Mouse (Mus musculus) left cerebral cortex, adult 9 months (tissue): Measurements from ENCODE around the gene Cecr2.
"Not testable (repeated sequence)": the region's sequence is repeated elsewhere in the genome, so short reads cannot be mapped to it uniquely, and the experiment has no call there.

ENCODE experiments used
- DNase-seq, 2 experiments: peaks; one replicate each; pipeline ENCODE4 v3.0.0; 2022; ENCODE audit warnings: low spot score in 2 of 2

Cecr2 gene

DNA sequence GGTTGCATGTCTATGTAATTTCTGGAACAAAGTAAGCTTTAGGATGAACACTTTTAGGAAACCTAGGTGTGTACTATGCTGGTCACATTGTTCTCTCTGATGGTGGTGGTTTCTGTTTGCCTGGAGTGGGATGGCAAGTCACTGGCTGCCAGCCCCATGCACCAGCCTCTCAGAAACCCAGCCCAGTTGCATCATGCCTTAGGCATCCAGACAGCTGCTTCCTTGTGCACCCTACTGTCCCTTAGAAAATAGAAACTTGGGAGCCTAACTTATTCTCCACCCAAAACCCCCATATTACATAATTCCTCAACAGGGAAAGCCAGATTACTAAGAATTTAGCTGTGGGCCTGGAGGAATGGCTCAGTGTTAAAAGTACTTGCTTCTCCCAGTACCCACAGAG lies 105.9 kb downstream of the Cecr2 start:
- no peak for DNase-seq

DNA sequence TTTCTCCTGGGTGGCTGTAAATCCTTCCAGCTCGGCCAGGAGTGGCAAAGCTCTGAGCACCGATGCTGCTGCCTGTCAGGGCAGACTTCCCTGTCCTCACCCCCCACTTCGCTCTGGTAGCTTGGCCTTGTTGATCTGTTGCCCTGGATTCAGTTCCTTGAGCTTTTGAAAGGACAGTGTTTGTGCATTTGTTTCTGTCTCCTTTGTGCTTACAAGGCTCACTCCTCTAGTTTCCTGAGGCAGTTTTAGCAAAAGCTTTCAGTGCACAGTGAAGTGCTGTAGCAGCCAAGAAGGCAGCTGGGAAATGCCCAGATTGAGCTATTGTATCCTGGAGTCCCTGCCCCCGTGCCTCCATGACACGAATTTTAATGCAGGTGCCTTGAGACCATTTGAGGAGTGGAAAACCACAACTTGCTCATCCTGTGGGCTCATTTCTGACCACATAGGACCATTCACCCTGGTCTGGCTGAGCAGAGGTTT lies 107.0 kb downstream of the Cecr2 start, which contains the start of gene Slc25a18:
TSS of gene Slc25a18 (plus strand) at position 430 of the 480 bp plus-strand sequence.
- peak in 1 of 2 experiments; percentile 39 for DNase-seq

DNA sequence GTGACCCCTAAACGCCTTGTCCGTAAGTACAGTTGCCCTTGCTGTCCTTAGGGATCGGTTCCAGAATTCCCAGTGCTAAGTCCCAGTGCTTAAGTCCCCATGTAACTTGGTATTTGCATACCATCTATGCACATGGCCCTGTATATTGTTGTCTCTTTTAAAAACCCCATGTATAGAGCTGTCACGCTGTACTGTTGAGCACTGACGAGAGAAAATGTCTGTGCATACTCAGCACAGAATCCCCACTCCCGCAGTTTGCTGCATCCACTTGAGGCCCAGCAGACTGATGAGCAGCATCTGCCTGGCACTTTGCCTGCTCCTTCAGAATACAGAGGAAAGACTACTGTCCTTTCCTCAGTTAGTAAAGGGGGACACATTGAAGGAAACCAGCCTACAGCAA lies 107.6 kb downstream of the Cecr2 start:
- no peak for DNase-seq

DNA sequence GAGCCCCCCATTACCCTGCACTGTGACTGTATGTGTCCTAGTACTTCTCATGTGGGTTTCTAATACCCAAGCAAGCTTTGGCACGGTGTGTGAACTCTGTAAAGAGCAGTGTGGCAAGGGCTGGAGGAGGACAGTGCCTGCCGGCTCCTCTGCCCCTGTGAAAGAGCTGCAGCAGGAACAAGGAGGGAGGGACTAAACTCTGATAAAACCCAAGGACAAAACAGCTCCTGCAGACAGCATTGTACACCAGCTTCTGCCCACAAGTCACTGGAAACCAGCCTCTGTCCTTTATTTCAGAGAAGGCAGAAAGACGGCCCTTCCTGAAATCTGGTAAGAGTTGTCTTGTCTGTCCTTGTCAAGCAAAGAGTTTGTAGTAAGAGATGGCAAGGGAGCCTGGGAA lies 110.1 kb downstream of the Cecr2 start:
- DNase-seq, result no peak

DNA sequence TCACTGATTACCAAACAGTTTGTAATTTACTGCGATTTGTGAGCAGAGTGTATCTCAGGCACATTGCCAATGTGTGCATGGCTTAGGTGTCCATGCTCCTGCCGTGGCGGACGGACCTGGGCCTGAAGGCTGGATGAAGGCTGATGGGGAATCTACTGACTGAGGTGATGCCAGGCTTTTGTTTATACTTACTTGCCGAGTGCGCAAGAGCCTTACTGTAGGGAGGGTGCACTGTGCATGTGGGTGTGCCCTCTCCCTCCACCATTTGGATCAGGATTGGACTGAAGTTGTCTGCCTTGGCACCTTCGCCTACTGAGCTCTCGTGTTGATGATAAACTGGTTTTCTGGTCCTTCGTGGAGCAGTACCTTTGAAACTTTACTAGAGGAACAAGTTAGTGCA lies 111.4 kb downstream of the Cecr2 start:
- DNase-seq, result no peak

DNA sequence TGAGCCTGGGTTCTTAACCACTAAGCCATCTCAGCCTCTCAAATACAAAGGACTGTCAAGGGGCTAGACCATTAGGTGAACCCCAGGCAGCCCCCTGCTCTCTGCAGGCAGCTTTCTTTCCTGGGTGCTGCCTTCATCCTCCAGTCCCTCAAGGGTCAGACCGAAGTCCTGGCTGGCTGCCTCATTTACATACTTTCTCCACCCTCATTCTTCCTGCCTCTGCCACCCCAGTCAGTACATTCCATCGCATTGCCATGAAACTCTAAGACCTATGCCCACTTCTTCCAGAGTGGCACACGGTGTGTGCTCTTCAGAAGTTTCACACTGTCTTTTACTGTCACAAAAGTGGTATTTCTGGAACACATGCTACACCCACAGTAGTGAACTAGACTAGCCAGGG lies 112.1 kb downstream of the Cecr2 start:
- DNase-seq, result no peak

DNA sequence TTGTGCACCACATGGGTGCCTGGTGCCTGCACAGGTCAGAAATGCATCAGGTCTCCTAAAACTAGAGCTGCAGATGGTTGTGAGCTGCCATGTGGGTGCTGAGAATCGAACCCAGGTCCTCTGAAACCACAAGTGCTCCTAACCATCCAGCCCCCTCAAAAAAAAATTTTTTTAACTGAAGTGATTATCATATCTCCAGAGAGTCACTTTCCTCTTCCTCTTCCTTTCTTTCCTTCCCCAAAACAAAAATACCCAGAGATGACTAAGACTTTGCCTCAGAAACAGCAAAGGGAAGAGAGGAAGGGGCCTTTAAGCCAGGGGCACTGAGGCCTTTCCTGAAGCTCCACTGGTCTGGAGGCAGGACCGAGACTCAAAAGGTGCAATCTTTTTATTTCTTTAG lies 116.8 kb downstream of the Cecr2 start:
- DNase-seq, result no peak

DNA sequence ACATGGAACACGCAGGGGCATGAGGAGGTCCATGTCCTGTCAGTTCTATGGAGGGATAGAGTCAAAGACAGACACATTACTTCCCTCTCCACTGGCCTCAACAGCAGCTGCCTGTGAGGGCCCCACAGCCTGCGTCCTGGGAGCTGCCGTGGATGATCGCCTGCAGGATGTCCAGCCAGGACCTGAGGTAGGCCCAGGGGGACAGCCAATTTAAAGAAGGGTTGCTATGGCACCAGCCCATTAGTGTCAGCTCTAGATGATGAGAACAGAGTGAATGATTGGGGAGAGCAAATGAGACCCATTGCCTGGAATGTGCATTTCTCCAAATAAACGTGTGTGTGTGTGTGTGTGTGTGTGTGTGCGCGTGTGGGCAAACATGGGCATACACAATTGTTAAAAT lies 118.2 kb downstream of the Cecr2 start:
- no peak for DNase-seq

DNA sequence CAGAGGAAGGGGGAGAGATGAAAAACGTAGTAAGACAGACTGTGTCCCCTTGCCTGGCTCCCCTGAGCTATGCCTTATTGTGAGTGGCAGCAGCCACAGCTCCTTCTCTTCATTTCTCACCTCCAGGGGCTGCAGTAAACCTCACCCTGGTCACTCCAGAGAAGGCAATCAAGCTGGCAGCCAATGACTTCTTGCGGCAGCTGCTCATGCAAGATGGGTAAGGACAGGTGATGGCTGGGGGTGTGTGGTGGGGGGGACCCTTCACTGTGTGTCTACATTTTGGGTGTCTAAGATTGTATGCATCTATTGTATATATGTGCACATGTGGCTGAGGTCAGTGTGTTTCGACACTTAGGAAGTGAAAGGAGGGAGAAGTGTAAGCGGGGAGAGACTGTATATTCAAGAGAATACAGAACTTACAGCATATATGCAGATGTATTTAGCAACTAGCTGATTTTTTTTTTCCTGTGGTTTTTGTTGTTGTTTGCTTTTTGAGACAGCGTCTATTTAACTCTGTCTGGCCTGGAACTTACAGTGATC lies 122.0 kb downstream of the Cecr2 start:
- DNase-seq, result no peak

DNA sequence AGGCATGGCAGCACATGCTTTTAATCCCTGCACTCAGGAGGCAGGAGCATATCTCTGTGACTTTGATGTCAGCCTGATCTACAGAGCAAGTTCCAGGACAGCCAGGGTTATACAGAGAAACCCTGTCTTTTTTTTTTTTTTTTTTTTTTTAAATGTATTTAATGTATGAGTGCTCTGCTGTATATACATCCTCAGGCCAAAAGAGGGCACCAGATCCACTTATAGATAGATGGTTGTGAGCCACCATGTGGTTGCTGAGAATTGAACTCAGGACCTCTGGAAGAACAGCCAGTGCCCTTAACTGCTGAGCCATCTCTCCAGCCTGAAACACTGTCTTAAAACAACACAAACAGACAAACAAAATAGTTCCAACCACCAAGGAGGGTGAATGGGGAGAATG lies 122.7 kb downstream of the Cecr2 start:
- DNase-seq, result no peak

DNA sequence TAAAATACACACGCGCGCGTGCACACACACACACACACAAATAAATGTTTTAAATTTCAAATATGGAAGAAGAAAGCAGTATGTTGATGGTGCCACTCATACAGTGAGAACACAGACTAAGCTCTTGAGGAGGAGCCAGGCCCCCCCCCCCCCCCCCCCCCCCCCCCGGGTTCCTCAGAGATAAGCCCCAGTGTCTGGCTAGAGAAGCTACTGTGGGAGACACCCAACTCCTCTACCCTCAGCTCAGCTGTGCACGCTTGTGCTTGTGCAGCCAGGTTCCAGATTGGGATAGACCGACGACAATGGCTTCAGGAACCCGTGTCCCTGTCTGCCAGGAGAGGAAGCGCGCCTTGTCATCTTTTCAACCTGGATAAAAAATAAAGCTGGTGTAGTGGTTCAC lies 124.0 kb downstream of the Cecr2 start:
- DNase-seq, result no peak

DNA sequence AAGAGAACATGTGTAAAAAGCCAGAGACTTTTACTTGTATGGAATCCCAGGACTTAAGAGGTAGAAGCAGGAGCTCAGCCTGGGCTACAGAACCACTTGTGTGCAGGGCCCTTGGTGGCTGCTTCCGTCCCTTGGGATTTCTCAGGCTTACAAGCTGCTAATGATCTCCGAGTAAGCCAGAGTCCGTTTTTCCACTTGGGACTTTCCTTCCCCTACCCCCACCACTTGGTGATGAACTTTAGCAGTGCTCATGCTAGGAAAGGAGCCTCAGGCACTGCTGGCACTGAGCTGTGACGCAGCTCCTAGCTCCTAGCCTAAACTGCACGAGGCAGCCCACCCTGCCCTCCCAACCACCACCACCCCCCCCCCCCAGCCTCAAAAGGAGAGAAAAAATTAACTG lies 124.5 kb downstream of the Cecr2 start:
- DNase-seq, result no peak

DNA sequence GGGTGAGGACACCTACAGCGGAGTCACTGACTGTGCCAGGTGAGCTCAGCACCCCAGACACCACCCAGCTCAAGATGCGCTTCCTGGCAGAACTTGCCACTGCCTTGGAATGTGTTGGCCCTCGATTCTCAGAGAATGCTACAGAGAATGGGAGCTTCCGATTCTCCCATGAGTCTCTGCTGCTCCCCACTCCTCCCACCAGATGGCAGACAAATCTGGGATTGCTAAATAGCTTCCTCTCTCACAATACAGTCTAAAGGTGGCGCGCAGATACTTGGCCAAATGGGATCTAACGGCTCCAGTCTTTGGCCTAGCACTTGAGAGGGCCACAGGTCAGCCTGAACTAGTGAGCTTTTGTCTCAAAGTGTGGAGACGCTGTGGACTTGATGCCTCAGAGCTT lies 126.8 kb downstream of the Cecr2 start:
- DNase-seq, result peak in 1 of 2 experiments; percentile 46

DNA sequence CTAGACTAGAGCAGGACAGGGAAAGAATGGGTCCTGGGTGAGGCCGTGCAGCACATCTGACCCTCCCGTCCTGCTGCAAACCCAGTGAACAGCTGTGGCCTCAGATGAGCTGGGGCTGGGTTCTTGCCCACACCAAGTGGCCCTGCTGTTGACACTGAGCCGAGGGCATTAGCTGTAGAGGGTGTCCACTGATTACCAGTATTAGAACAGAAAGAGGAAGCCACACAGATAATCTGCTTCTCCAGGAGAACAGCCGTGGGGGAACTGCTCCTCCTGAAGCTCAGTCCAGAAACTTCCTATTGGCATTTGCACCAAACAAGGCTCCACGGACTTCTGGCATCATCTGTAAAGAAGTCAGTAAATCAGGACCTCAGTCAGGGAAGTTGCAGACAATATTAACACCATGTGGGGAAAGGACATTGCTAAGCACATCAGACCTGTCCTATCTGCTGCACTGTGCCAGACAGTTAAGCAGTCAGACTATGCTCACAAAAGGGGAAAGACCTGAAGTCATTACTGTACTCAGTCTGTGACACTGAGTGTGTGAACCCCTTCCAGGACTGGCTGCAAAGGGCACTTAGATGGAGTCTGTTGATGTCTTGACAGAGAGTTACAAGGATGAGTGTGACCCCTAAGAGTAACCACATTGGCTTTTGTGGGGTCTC lies 129.4 kb downstream of the Cecr2 start:
- no peak for DNase-seq

DNA sequence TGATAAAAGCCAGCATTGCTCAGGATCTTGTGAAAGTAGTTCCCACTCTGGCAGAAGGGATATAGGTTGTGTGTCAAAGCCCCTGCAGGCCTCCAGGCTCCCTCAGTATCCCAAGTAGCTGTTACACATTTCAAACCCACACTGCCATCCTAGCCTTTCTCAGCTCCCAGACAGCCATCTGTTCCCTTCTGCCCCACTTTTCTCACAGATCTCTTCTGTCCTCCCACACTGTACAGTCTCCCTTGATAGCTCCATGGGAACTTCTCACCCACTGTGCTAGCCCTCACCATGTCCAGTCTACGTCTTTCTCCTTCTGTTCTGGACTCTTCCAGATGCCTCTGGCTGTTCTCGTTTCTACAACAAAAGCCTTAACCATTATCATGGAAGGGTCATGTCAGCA lies 129.9 kb downstream of the Cecr2 start:
- peak; percentile 68 to 71 for DNase-seq

DNA sequence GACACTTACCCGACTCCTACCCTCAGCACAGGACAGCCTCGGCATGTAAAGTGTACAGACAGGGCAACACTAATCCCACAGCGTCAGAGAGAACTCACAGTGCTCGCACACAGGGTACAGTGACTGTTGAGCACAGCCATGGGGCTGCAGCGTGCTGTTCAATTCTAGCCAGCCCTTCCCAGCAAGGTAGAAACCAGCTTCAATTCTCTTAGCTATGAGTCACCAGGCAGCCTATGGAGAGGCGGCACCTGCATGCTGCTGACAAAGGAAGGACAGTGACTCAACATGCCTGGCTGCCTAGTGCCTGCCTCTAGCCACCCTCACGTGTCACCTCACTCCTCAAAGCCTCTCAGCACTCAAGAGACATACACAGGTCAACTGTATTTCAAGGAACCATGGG lies 131.8 kb downstream of the Cecr2 start:
- DNase-seq, result peak; percentile 56 to 57

DNA sequence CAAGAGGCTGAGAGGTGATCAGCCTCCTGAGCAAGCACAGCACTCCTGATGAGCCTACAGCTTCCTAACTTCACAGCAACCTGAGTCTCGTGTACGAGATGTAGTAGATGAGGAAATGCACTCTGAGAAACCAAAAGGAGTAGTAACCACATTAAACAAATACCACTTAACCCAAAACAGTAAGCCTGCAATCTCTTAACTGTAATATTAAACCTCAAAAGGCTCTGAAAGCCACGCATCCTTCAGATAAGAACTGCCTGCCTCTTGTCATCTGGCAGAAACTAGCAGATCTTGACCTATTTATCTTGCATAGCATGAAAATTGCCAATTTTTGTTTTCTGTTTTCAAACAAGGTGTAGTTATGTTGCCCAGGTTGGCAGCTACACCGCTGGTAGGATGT lies 132.7 kb downstream of the Cecr2 start:
- DNase-seq, result no peak

DNA sequence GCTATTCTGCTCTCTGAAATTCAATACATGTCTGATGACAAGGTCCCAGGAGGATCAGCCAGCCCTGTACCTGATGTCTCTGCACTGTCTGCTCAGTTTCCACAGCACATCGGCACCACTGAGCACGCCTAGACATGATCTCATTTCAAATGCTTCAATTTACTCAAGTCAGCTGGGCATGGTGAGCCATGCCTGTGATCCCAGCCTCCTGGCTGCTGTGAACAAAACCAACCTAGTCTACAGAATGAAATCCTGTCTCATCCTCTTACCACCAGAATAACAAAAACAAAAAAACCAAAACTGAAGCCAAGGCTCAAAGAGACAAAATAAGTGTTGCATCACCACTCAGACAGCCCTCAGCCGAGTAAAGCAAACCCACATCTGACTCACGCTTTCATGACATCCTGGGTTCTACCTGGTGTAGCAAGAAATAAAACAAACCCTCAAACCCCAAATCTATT lies 133.4 kb downstream of the Cecr2 start:
- no peak for DNase-seq

DNA sequence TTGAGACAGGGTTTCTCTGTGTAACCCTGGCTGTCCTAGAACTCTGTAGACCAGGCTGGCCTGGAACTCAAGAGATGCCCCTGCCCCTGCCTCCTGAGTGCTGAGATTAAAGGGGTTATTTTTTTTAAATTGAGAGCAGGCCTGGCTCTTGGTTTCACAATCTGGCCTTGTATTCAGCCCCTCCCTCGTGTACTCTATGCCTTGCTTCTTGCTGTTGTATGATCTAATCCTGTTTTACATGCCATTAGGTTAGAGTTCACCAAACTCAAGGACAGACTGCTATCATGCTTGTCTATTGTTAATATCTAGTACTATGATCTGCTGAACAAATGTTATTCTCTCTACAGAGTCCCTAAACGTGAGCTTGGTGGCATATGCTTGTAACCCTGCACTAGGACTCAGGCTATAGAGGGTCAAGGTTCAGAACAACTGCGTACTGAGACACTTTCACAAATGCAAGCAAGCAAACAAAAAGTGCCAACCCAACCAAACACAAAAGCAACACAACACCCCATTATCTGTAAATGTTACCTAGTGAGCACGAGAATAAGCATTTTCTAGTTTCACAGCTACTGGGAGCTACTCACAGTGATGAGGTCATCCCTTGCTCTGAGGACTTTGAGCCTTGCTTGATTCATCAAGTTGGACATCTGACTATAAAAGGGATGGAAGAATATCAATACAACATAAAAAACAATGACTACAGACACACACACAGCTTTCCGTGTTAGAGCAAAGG lies 141.0 kb downstream of the Cecr2 start:
- no peak for DNase-seq

DNA sequence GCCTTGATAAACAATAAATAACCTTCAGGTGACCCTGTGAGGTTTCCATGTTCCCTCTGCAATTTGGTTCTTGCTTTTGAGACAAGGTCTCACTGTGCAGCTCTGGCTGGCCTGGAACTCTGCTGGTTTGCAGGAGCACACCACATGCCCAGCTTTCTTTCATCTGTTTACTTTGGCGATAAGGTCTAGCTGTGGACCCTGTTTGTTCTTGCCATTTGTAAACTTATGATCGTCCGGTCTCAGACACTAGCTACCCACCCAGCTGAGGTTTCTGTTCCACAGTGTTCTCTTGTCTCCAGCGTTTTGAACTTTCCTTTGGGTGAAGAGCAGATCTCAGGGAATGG lies 141.5 kb downstream of the Cecr2 start:
- no peak for DNase-seq

DNA sequence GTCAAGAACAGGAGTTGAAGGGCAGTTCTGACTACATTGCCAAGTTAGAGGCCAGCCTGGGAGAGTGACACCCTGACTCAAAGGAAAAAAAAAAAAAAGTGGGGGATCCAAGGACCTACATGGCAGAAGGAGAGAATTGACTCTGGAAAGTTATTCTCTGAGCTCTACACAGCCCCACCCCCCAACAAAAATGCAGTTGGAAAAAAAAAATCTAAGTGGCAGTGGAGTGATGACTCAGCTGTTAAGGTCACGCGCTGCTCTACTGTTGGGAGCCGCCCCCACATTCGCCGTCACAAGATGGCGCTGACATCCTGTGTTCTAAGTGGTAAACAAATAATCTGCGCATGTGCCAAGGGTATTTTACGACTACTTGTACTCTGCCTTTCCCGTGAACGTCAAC lies 145.8 kb downstream of the Cecr2 start:
- DNase-seq, result not testable (repeated sequence)

DNA sequence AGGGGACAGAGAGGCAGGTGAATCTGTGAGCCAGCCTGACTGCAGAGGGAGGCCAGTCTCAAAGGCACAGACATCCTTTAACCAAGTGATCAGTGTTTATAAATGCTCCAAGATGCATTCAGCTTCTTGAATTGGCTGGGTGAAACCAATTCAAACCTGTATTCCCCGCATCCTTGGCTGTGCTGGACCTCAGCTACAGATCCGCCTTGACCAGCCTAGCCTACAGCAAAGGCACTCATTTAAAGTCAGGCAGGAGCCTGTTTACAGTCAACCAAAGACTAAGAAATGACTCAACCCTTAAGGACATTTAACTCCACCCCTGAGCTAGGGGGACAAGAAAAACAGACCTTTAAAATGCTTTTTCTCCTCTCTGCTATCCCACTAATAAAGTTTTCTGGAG lies 153.1 kb downstream of the Cecr2 start:
- no peak for DNase-seq

DNA sequence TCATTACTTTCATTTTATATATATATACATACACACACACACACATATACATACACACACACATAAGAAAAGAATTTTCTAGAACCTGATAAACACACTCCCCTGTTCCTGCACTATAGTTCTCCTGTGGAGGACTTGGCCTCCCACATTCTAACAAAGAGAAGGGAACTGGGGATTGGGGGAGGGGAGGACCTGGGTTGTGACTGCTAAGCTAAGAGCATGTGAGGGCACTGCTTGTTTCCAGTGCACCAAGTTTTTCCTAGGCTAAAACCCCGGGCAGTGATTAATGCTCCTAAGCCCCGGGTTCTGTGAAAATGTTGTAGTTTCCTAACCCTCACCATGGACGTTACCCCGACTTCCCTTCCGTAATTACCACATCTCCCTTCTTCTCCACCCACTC lies 154.0 kb downstream of the Cecr2 start:
- DNase-seq, result no peak
